Mouse (Mus musculus): ENCODE data around the gene Fut8. TPM values are rescaled to one million over a fixed set of nuclear protein-coding genes. Genes with fewer than 3 reads are reported as not detected.

The Fut8 gene
- polyA plus RNA-seq, 1 experiment from 2014 or later = 21.3 TPM

GRCm38 (mm10) chr12:77450816-77451215, 212.9 kb downstream of the Fut8 start:
- H3K4me1 ChIP-seq (replicated peaks) = peaks cover 6% of the 10 kb centered on the region; the same call in 1 of the 2 replicates
- H3K4me3 ChIP-seq = no peak overlapping the region
- no peak overlapping the region for H3K4me2 ChIP-seq
- WGBS = 90% methylated on average over 2 of the region's 2 CpGs
- H3K9me3 ChIP-seq (replicated peaks) = no peaks in the 10 kb centered on the region
- no peak for ATAC-seq (ENCODE audit: insufficient number of reproducible peaks, low FRiP score)
- no peaks in the 10 kb centered on the region for H3K27me3 ChIP-seq (replicated peaks)
- no peak overlapping the region for H3K27ac ChIP-seq (ENCODE audit: poor library complexity, severe bottlenecking)
- H3K9ac ChIP-seq = no peak overlapping the region
- no peaks in the 10 kb centered on the region for H3K36me3 ChIP-seq

DNA sequence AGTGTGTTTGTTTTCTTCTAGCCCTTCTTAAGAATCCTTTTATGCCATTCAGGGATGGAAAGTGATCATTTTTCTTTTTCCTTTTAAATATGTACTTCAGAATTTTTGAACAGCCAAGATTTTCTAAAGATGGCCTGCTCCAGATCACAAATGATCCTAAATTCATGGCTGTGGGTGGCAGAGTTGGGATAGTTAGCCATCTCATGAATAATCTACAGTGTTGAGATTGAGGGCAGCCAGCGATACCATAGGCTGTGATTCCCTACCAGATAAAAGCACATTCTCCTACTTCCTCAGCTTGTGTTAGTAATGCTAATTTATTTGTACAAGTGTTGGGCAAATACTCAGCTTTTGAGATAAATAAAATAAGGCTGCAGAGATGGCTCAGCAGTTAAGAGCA, 228.3 kb downstream of the Fut8 start:
- no peak overlapping the region for H3K27ac ChIP-seq (ENCODE audit: poor library complexity, severe bottlenecking)
- H3K4me1 ChIP-seq (replicated peaks) = no peaks in the 10 kb centered on the region
- H3K36me3 ChIP-seq = no peaks in the 10 kb centered on the region
- WGBS = 80% methylated on average over 1 of the region's 1 CpGs
- H3K9me3 ChIP-seq (replicated peaks) = no peaks in the 10 kb centered on the region
- no peak overlapping the region for H3K4me2 ChIP-seq
- ATAC-seq (ENCODE audit: insufficient number of reproducible peaks, low FRiP score) = no peak
- H3K9ac ChIP-seq = no peak overlapping the region
- H3K4me3 ChIP-seq = no peak overlapping the region
- H3K27me3 ChIP-seq (replicated peaks) = no peaks in the 10 kb centered on the region

GRCm38 (mm10) chr12:77479931-77480330, 242.0 kb downstream of the Fut8 start:
- Histone ChIP-seq H3K4me1 (replicated peaks) (peaks cover 12% of the 10 kb centered on the region), H3K27me3 (replicated peaks) (peaks cover 45% of the 10 kb centered on the region), H3K27ac (ENCODE audit: poor library complexity, severe bottlenecking) (no peak overlapping the region), H3K9ac (no peak overlapping the region), H3K4me2 (no peak overlapping the region), H3K9me3 (replicated peaks) (no peaks in the 10 kb centered on the region), H3K4me3 (no peak overlapping the region), H3K36me3 (0 out of 2 replicates have a peak, but pooled peaks cover 3% of the 10 kb centered on the region)
- WGBS = 86% methylated on average over 2 of the region's 2 CpGs
- no peak for ATAC-seq (ENCODE audit: insufficient number of reproducible peaks, low FRiP score)

DNA sequence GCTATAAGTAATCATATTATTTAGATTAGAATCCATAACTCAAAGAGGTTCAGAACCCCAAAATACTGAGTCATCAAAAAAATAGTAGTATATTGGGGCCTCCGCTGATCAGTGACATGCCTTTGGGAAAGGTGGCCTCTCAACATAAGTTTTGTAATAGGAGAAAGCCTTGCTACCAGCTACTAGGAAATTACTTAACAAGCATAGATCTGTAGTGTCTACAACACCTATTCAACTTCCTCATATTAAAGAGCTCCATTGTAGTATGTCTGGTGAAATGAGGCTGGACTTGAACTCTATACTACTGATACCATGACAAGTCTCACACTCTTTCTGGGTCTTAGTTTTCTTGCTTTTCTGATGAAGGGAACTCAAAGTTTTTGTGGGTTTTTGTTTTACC, 243.2 kb downstream of the Fut8 start:
- 98% methylated on average over 1 of the region's 1 CpGs for WGBS
- H3K4me1 ChIP-seq (replicated peaks) = peaks cover 12% of the 10 kb centered on the region
- no peaks in the 10 kb centered on the region for H3K36me3 ChIP-seq
- H3K9ac ChIP-seq = no peak overlapping the region
- no peaks in the 10 kb centered on the region for H3K9me3 ChIP-seq (replicated peaks)
- no peak overlapping the region for H3K4me2 ChIP-seq
- no peak overlapping the region for H3K4me3 ChIP-seq
- peaks cover 57% of the 10 kb centered on the region for H3K27me3 ChIP-seq (replicated peaks)
- no peak overlapping the region for H3K27ac ChIP-seq (ENCODE audit: poor library complexity, severe bottlenecking)
- ATAC-seq (ENCODE audit: insufficient number of reproducible peaks, low FRiP score) = no peak

GRCm38 (mm10) chr12:77481799-77482198, 243.9 kb downstream of the Fut8 start:
- peaks cover 57% of the 10 kb centered on the region for H3K27me3 ChIP-seq (replicated peaks)

GRCm38 (mm10) chr12:77483180-77483855, 245.4 kb downstream of the Fut8 start:
- peak; percentile 78 for ATAC-seq (ENCODE audit: insufficient number of reproducible peaks, low FRiP score)
- peaks cover 66% of the 10 kb centered on the region for H3K27me3 ChIP-seq (replicated peaks)
- H3K9ac ChIP-seq = no peak overlapping the region
- H3K27ac ChIP-seq (ENCODE audit: poor library complexity, severe bottlenecking) = no peak overlapping the region
- no peak overlapping the region for H3K4me3 ChIP-seq
- H3K4me2 ChIP-seq = peak overlapping the region; percentile 48
- peaks cover 12% of the 10 kb centered on the region for H3K4me1 ChIP-seq (replicated peaks)
- H3K36me3 ChIP-seq = no peaks in the 10 kb centered on the region
- 10% methylated on average over 9 of the region's 9 CpGs for WGBS
- peaks cover 7% of the 10 kb centered on the region; the same call in 1 of the 2 replicates for H3K9me3 ChIP-seq (replicated peaks)

More at GRCm38 (mm10) chr12:77481799-77482198, 243.9 kb downstream of the Fut8 start:
- H3K36me3 ChIP-seq = no peaks in the 10 kb centered on the region
- no peak overlapping the region for H3K4me2 ChIP-seq
- no peaks in the 10 kb centered on the region for H3K9me3 ChIP-seq (replicated peaks)
- no peak for ATAC-seq (ENCODE audit: insufficient number of reproducible peaks, low FRiP score)
- H3K4me3 ChIP-seq = no peak overlapping the region
- no peak overlapping the region for H3K27ac ChIP-seq (ENCODE audit: poor library complexity, severe bottlenecking)
- 82% methylated on average over 3 of the region's 3 CpGs for WGBS
- H3K4me1 ChIP-seq (replicated peaks) = peaks cover 12% of the 10 kb centered on the region
- no peak overlapping the region for H3K9ac ChIP-seq

- Histone ChIP-seq H3K27ac (ENCODE audit: poor library complexity, severe bottlenecking) (no peak overlapping the region), H3K36me3 (no peaks in the 10 kb centered on the region), H3K4me2 (no peak overlapping the region), H3K4me3 (no peak overlapping the region), H3K27me3 (replicated peaks) (peaks cover 65% of the 10 kb centered on the region), H3K4me1 (replicated peaks) (peaks cover 12% of the 10 kb centered on the region), H3K9ac (no peak overlapping the region), H3K9me3 (replicated peaks) (peaks cover 7% of the 10 kb centered on the region; the same call in 1 of the 2 replicates)
- 73% methylated on average over 3 of the region's 3 CpGs for WGBS
- no peak for ATAC-seq (ENCODE audit: insufficient number of reproducible peaks, low FRiP score)
These were observed 246.8 kb downstream of the Fut8 start for GRCm38 (mm10) chr12:77484761-77485160.

DNA sequence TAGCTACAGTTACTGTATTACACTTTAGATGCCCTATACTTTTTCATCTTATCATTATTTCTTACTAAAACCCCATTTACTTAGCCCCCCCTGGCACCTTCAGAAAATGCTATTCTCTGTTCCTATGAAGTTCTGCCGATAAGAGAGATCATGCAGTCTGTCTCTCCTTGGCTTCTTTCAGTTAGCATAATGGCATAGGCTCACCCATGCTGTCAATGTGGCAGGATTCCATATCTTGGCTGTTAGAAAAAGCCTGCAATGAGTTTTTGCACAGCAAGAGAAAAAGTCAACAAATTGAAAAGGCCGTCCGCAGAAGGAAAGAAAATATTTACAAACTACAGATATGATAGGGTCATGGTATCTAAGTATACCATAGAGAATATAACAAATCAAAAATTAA, 253.6 kb downstream of the Fut8 start:
- Histone ChIP-seq H3K27ac (ENCODE audit: poor library complexity, severe bottlenecking) (no peak overlapping the region), H3K9me3 (replicated peaks) (peaks cover 7% of the 10 kb centered on the region; the same call in 1 of the 2 replicates), H3K9ac (no peak overlapping the region), H3K4me2 (no peak overlapping the region), H3K4me1 (replicated peaks) (no peaks in the 10 kb centered on the region; the same call in 1 of the 2 replicates), H3K27me3 (replicated peaks) (peaks cover 52% of the 10 kb centered on the region), H3K36me3 (no peaks in the 10 kb centered on the region), H3K4me3 (no peak overlapping the region)
- 73% methylated on average over 3 of the region's 3 CpGs for WGBS
- ATAC-seq (ENCODE audit: insufficient number of reproducible peaks, low FRiP score) = no peak

GRCm38 (mm10) chr12:77495781-77496180, 257.9 kb downstream of the Fut8 start:
- no peak for ATAC-seq (ENCODE audit: insufficient number of reproducible peaks, low FRiP score)
- H3K27ac ChIP-seq (ENCODE audit: poor library complexity, severe bottlenecking) = no peak overlapping the region
- no peak overlapping the region for H3K4me2 ChIP-seq
- peaks cover 3% of the 10 kb centered on the region; the same call in 1 of the 2 replicates for H3K4me1 ChIP-seq (replicated peaks)
- H3K9ac ChIP-seq = no peak overlapping the region
- no peak overlapping the region for H3K4me3 ChIP-seq
- H3K36me3 ChIP-seq = no peaks in the 10 kb centered on the region
- WGBS = 98% methylated on average over 1 of the region's 1 CpGs
- H3K27me3 ChIP-seq (replicated peaks) = peaks cover 25% of the 10 kb centered on the region
- H3K9me3 ChIP-seq (replicated peaks) = no peaks in the 10 kb centered on the region

- no peak overlapping the region for H3K27ac ChIP-seq (ENCODE audit: poor library complexity, severe bottlenecking)
- WGBS = 51% methylated on average over 2 of the region's 2 CpGs
- peaks cover 16% of the 10 kb centered on the region for H3K4me1 ChIP-seq (replicated peaks)
- H3K9me3 ChIP-seq (replicated peaks) = no peaks in the 10 kb centered on the region
- no peak overlapping the region for H3K9ac ChIP-seq
- no peak for ATAC-seq (ENCODE audit: insufficient number of reproducible peaks, low FRiP score)
- H3K36me3 ChIP-seq = no peaks in the 10 kb centered on the region
- no peak overlapping the region for H3K4me3 ChIP-seq
- H3K27me3 ChIP-seq (replicated peaks) = peaks cover 24% of the 10 kb centered on the region
- no peak overlapping the region for H3K4me2 ChIP-seq
These were observed 260.2 kb downstream of the Fut8 start for GRCm38 (mm10) chr12:77498153-77498552.

GRCm38 (mm10) chr12:77500439-77501055, 262.6 kb downstream of the Fut8 start:
- WGBS = 68% methylated on average over 5 of the region's 5 CpGs
- Histone ChIP-seq H3K27me3 (replicated peaks) (peaks cover 40% of the 10 kb centered on the region), H3K4me2 (no peak overlapping the region), H3K9me3 (replicated peaks) (no peaks in the 10 kb centered on the region), H3K4me3 (no peak overlapping the region), H3K27ac (ENCODE audit: poor library complexity, severe bottlenecking) (no peak overlapping the region), H3K4me1 (replicated peaks) (peaks cover 16% of the 10 kb centered on the region), H3K36me3 (no peaks in the 10 kb centered on the region), H3K9ac (no peak overlapping the region)
- ATAC-seq (ENCODE audit: insufficient number of reproducible peaks, low FRiP score) = no peak

All from heart, embryonic 12.5 days (tissue).